Mouse (Mus musculus) right cerebral cortex, adult 18-20 months (tissue): Measurements from ENCODE around the gene Grin2a.
A peak's percentile ranks its signal among the peaks of the same experiment; 100 is the strongest.

Experiments used
- DNase-seq: peaks from one replicate; pipeline ENCODE4 v3.0.0; 2022; ENCODE audit warnings: mixed read lengths

Grin2a gene

GRCm38 (mm10) chr16:9962482-9962881 lies 32.9 kb downstream of the Grin2a start:
- no peak for DNase-seq

DNA sequence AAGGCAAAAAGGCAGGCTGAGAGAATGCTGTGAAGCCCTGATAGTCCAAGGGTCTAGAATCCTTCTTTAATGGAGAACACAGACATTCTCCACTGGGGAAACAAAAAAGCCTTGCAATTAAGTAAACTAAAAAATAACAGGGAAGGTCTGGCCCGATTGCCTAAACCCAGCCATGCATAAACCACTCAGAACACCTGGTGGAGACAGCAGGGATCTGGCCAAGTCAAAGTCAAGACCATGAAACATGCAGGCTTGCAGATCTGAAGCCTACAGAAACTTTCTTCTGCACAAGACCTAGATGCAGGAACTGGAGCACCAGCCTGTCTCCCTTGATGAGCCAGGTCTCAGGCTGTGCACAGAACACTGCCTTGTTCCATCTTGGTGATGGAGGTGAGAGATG lies 36.0 kb downstream of the Grin2a start:
- no peak for DNase-seq

DNA sequence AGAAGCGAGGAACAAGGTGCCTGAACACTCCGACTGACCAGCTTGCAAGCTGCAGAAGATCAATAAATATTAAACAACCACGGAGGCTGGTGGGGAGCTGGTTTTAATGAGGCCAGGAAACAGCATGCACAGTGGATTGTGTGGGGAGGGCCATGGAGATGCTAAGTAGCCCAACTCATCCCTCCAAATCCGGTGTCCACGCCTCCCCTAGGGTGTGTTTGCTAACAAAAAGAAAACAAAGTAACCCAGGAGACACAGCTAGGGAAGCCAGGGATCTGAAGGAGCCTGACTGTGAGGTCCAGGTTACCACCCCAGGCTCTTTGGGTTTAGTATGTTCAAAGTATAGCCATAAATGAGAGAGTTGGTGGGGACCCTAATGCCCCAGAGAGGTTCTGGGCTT lies 41.1 kb downstream of the Grin2a start:
- DNase-seq, result no peak

DNA sequence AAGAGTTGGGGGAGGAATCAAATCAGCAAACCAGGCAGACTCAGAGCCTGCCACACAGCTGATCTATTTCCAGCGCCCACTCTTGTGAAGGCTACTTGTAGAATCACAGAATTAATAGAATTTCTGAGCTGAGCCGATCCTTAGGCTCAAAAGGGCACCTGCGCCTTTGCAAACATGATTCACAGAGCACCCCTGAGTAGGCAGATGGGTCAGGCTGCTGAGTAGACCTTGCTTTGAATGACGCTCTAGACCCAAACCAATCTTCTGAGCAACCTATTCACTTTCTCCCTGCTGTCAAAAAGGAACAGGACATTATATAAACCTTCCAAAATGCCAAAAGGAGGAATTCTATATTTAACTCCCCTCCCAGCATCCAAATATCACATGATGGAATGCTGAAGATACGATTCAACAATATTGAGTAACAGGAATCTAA lies 41.9 kb downstream of the Grin2a start:
- peak; percentile 48 for DNase-seq

DNA sequence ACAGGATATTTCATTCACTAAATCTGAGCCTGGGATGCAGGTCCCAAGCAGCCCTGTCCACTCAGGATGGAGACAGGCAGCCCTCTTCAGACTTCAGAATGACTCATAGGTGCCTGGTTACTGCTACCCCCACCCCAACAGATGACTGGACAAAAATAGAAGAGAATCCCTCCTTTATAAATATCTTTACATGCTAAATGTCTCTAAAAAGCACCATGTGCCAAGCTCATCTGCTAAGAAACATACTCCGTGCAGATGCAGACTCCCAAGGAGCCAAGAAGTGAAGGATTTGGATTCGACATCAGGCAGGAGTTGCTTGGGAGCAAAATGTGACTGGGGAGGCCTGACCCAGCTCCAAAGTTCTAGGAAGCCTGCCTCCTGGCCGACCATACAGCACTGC lies 46.1 kb downstream of the Grin2a start:
- no peak for DNase-seq

- DNase-seq, result peak; percentile 45
These were observed 47.9 kb downstream of the Grin2a start for GRCm38 (mm10) chr16:9947430-9947829.

DNA sequence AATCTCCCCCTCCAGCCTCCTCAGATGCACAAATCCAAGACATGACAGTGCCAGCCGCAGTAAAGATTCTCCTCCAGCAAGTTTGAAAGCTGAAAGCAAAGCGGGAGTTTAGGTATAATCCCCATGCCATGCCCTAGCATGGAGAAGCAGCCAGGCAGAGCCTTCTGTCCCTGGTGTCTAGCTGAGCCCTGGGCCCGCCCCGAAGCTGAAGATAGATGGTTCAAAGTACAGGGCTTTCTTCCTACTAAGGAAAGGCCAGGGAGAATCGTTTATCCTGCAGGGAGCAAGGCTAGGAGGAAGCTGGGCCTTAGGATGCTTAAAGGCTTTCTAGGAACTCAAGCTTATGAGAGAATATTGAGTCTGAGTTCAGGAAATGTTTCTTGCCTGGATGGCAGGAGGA lies 50.5 kb downstream of the Grin2a start:
- no peak for DNase-seq

DNA sequence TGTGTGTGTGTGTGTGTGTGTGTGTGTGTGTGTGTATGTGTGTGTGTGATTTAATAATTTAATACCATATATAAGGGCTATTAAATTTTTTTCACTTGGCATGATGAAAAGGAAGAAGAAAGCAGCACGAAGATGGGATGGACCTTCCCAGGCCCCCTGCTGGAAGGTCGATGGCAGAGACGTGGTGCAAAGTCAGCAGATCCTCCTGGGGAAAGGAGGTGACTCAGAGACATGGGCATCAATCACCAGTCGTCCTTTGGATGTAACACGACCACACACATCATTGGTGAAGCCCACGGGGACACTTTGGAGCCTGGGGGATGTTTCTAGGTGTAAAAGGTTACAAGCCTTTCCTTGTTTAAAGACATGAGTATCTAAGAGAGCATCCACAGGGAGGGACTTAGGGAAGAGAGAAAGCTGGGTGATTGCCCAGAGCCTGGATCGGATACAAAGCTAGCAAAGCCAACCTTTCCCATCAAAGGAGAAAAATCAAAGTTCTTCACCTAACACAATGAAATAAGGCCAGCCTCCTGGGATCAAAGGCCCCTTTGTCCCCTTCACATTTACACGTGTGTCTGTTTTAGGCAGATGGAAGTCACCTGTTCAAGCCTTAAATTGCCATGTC lies 53.9 kb downstream of the Grin2a start:
- DNase-seq, result no peak

DNA sequence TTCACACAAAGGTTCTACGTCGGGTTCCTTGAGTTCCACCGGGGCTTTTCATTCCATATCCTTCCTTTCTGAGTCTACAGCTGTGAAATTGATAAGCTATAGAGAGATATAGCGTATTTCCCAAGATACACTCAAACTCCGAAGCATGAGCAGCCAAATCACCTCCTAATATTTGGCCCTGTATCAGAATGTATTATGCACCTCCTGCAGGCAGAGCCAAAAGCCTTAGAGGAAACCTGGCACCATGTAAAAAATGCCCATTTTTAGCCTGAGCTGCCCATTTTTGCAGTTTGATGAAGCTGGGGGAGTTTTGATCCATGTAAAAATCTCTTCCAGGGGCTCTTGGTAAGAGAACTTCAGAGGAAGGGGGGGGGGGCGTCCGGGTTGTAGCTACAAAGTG lies 54.6 kb downstream of the Grin2a start:
- DNase-seq, result no peak

GRCm38 (mm10) chr16:9910672-9911071 lies 84.7 kb downstream of the Grin2a start:
- DNase-seq, result peak; percentile 51

DNA sequence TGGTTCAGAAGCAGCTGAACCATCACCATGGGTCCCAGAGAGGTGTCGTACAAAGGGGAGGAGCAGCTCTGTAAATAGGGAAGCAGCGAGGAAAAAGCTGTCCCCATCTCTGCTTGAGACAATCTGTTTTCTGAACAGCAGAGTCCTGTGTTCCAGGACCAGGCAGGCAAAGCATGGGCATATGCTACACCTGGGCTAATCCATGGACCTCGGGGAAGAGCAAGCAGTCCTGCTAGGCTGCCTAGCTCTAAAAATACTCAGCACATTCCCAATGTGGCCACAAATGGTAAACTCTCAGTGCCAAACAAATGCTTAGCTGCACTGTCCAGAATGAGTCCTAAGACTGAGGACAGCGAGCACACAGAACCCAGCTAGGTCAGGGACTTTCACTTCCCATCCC lies 86.1 kb downstream of the Grin2a start:
- no peak for DNase-seq

DNA sequence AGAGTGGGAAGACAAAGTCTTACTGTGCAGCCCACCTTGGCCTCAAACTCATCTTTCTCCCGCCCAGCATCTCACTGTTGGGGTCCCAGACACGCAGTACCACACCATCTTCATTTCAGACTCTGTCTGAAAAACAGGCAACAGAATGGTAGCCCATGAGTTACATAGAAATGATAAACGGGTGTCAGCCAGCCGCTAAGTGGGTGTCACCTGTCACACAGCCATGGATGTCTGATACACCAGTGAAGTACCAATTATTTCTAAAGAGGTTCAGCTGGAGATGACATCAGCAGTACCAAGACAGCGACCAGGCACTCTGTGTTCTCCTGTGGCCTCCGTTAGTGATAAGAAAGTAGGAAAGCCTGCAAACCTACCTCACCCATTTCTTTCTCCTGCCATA lies 90.9 kb downstream of the Grin2a start:
- no peak for DNase-seq

GRCm38 (mm10) chr16:9902680-9903463 lies 92.5 kb downstream of the Grin2a start:
- DNase-seq, result peak; percentile 69

- no peak for DNase-seq
These were observed 93.9 kb downstream of the Grin2a start for GRCm38 (mm10) chr16:9901433-9901832.

DNA sequence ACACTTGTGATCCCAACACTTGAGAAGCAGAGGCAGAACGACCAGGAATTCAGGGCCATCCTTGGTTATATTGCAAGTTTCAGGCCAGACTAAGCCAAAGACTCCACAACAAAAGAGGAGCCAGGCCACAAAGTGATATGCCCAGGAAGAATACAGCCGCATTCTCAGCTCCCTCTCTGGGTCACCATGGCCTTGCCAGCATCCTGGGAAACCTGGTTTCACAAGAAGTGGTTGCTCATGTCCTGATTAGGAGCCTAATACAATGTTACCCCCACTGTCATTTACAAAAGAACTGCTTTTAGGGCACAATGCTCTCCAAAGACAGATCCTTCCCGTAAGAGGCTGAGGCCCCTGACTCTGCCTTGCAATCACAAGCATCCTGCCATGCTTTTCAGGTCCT lies 94.4 kb downstream of the Grin2a start:
- no peak for DNase-seq

GRCm38 (mm10) chr16:9900196-9900595 lies 95.2 kb downstream of the Grin2a start:
- DNase-seq, result no peak

GRCm38 (mm10) chr16:9899176-9899575 lies 96.2 kb downstream of the Grin2a start:
- no peak for DNase-seq

DNA sequence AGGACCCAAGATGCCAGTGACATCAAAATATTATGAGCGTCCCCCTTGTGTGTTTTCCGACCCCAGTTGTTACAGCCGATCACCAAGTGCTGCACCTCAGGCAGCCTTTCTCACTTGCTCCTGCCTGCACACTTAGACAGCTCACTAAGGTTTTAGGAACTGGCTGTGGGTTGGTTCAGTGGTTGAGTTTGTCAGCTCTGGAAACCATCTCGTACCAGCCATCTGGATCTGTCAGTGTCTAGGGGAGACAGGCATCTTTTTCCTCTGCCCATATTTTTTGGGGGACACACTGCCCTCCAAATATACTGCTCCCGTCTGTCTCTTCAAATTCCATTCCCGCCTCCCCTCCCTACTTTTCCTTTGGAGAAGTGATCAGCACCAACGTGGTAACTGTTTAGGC lies 99.8 kb downstream of the Grin2a start:
- DNase-seq, result no peak

GRCm38 (mm10) chr16:9886155-9886554 lies 109.2 kb downstream of the Grin2a start:
- no peak for DNase-seq

DNA sequence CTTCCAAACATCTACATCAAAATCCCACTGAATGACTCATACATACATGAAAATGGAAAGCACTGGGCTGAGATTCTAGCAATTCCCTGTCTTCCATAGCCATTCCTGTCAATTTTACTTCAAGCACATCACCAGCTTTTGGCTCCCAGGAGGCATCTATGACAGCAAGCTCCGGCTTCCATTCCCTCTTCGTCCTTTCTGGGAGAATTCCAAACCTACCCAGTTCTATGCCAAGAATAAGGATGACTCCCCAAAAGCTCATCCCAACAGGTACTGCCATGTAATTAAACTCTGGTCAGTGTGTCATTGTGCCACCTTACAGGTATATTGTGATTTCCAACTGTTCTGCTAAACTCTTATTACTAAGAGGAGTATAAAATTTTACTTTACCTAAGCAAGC lies 111.2 kb downstream of the Grin2a start:
- DNase-seq, result no peak

- DNase-seq, result peak; percentile 35
These were observed 112.9 kb downstream of the Grin2a start for GRCm38 (mm10) chr16:9882420-9882819.

DNA sequence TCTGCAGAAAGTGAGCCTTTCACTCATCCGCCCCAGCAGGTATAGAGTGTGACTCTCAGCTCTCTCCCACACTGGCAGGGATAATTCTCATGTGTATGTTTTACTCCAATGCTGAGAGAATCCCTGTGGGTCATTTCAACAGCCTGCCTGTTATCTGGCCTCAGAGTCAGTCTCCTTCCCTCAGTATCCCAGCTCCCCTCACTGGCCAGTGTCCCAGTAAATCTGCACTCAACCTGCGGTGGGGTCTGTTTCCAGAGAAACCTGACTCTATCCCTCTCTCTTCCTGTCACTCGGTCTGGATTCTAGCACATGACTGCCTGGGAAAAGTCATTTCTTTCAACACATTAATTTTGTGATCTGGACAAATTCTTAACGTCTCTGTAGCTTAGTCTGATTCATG lies 122.4 kb downstream of the Grin2a start:
- no peak for DNase-seq

- no peak for DNase-seq
These were observed 129.7 kb downstream of the Grin2a start for GRCm38 (mm10) chr16:9865710-9866109.

DNA sequence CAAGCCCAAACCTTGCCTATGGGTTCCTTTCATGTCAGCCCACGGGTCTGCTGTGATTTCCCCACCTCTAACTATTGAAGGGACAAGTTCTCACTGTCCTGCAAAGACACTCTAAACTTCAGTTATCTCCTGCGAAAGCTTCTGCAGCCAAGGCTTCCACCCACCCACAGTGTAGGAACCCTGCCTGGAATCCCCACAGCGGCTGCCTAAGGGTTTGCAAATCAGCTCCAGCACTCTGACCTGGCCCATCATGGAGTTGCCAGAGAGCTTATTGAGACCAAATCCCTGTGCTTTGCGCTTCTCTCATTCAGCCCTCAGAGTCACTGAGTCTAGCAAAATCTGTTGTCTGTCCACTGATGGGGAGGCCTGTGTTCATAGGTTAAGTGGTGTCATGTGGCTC lies 130.3 kb downstream of the Grin2a start:
- no peak for DNase-seq

DNA sequence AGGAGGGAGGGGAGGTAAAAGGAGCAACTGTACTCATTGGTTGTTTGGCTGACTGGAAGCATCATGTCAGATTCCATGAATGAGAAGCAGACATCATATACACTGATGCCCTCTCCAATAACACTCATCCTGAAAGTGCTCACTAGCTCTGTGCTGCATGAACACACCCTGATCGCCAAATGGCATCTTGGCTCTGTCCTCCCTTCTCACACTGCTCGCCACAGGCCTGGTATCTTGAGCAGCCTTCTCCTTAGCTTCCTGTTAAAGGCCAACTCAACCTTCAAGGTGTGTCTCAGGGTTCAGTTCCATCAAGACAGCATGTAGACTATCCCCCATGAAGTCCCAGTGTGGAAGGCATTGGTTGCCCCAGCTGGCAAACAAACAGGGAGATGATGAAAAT lies 137.6 kb downstream of the Grin2a start:
- no peak for DNase-seq
